Mouse (Mus musculus) megakaryocyte progenitor cell, adult 5-6 weeks (primary cell): ENCODE results near the gene Rps8. TPM values are rescaled to one million over a fixed set of nuclear protein-coding genes. Genes with fewer than 3 reads are reported as not detected.

Source experiments
- ATAC-seq: replicated peaks from 2 replicates; pipeline ENCODE4 v1.8.0; 2016; ENCODE audit warnings: mild to moderate bottlenecking, moderate TSS enrichment, inconsistent platforms; ENCODE audit not compliant: poor library complexity
- total RNA-seq, 2 experiments: library from RNA; stranded (forward) in 1 of 2; stranded (reverse) in 1 of 2; fragments of 157-497, 149-512 nt in 1 of 2; fragments of 200-1000 nt in 1 of 2; gene quantifications; 2 replicates each; pipeline versions ENCODE4 v1.2.3 to v1.2.4; 2015 to 2017

Gene Rps8
- total RNA-seq, 2 experiments from 2014 or later = 2,131 to 4,838 TPM

DNA sequence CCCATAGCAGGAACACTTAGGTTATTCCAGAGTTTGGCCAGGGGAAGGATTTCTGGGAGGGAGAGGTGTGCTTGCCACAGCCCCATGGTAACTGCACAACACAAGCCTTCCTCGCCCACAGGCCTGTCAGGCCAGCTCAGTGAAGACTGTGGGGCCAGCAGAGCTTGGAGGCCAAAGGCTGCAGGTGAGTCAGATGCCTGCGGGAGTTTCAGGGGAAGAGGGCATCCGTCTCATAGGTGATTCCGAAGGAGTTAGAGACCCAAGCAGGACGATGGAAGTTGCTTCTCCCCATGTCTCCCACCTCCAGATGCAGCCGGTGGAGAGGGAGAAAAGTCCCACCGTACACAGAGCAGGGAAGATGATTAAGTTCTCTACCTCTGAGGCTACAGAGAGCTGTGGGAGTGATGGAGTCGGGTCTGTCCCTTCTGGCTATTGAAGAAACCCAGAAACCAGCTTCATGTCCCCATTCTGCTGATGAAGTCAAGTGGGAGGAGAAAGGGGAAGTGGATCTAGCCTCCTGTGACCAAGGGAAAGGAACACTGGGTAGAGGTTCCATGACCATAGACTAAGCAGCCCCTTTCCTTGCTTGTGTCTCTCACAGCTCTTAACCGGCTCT is 29.3 kb downstream of the Rps8 start, which contains the start of gene Tctex1d4:
Gene Tctex1d4, plus strand, starts transcription at position 120 of the 616 bp plus-strand sequence.
- ATAC-seq = peak; percentile 29

DNA sequence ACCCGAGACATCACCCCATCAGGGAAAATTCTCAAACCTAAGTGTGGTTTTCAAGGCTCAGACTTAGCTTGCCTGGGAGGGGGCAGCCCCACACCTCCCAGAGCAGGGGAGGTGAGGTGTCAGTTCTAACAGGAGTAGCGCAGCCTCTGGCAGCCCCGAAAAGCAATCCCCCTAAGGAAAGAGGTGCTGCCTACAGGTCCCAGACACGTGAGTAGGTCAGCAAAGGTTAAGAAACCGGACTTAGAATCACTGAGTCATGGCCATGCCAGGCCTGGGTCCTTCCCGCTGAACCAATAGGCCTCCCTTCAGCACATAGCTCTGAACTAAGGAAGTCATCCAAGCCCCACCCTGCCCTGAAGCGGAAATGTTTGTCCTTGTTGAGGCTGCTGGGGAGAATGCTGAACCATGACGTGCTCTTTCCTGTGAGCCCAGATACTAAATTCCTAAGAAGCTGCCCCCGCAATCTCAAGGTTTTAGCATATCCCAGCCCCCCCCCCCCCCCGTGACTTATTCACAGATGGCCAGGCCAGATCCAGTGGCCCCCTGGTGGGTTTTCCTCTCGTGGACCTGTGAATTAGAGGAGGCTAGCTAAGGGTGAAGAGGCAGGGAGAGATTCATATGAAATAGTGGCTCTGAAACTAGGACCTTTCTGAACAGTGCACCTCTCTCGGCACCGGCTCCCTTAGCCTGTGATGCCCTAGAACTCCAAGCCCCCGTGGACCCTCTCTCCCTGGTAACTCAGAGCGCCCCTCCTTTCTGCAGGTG is 30.0 kb downstream of the Rps8 start:
- peak; percentile 64 for ATAC-seq

DNA sequence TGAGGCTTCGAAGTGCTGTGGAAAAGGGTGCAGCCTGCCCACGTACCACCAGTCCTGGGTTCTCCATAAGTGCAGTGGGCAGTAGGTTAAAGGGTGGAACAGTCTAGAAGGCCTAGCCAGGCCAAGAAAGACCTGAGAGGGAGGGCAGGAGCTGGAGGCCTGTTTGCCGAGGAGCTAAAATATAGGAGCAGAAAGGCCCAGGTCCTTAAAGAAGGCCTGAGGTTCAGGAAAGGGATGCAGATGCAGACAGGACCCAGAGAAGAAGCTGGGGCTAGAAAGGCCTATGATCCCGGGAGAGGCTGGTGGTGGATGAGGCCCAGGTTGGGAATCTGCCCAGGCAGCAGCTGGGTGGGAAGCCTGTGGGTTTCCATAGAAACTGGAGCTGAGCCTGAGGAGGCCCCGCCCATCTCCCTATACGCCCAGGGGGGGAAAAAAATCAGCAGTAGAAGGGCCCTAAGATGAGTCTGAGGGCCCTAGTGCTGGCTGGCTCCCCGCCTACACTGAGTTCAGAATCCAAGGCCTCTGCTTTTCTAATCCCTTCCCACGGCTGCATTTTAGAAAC is 30.6 kb downstream of the Rps8 start, which contains the start of gene Btbd19:
Gene Btbd19, minus strand, starts transcription at position 378 of the 562 bp plus-strand sequence.
- ATAC-seq = no peak

DNA sequence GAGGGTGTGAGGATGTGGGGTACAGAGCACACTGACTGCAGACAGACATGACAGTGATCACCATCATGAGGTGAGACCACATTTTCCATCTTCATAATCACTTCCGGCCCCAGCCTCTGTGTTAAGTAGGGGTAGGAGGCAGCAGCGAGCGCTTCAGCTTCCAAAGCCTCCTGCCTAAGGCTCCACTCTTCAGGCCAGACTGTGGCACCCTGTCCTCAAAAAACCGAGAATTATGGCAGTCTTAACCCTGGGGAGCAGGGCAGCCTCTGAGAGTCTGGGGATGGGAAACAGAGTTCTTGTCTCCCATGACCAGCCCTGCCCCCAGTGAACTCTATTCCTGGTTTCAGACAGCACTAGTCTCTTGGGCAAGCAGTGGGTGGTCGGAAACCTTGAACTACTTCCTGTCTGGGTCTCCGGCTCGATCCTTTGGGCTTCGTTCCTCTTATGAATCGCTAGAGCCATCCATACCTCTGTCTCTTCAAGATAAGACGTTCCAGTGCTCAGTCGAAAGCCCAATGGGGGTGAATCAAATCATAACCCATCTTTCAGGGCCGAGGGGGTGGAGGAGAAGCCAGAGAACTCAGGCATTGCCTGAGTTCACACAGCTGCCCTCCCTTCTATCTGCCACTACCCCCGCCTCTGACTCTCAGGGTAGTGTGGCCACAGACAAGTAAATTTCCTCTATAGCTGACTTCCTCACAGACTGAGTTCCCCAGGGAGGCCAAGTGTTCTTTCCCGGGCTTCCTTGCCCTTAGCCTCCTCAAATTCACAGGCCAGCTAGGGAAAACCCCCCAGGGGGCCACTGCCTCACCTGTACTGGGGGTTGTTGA is 31.3 kb downstream of the Rps8 start:
- ATAC-seq = peak; percentile 31

DNA sequence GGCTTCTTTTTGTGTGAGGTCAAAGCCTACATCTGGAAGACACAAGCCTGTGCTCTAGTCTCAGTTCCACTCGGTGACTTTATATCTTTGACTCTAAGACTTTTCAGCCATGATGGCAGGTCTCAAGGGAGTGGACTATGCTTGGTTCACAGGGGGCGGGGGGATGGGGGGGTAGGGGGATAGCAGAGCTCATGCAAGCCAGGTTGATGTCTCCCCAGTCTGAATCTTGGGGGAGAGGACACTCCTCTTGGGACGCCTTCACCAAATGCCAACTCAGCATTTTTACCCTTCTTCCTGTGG is 31.9 kb downstream of the Rps8 start:
- ATAC-seq = no peak

DNA sequence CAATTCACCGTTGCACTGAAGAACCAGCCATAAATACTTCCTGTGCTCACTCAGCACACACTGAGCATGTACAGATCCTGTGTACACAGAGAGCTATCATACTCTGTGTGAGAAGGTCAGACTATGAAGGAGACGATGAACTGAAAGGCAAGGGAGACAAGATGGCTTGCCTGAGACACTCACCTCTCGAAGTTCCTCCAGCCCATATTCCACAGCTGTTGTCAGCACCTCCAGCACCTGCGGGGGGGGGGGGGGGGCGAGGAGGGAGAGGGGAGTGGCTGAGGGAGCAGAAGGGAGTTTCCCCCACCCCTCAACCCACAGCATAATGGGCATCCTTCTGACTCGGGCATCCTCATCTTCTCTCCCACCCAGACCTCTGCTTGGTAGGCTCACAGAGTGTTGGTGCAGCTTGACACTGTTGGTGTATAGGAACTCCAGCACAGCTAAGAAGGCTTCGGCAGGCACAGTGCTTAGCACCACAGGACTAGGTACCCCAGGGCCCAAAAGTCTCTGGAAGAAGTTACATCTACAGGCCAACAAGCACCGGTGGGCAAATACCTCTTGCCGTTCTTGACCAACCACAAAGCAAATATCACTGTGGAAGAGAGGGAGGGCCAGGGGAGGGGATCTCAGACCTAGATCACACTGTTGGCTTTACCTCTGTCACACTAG is 32.4 kb downstream of the Rps8 start:
- ATAC-seq = no peak

DNA sequence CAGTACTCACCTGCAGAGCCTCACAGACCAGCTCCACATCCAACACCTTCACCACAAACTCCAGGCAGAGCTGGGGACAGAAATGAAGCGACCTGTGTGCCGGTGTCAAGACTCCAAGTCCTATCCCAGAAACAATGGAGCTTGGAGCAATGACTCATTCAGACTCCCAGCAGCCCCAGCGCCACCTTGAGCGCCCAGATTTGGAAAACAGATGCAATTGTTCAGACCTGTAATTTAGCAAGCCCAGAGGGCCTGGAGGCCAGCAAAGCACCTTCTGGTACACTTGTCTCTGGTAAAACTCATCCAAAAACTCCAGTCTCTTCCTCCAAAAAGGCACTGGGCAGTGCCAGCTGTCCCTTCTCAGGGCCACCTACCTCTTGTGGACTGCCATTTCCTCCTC is 33.8 kb downstream of the Rps8 start:
- no peak for ATAC-seq

DNA sequence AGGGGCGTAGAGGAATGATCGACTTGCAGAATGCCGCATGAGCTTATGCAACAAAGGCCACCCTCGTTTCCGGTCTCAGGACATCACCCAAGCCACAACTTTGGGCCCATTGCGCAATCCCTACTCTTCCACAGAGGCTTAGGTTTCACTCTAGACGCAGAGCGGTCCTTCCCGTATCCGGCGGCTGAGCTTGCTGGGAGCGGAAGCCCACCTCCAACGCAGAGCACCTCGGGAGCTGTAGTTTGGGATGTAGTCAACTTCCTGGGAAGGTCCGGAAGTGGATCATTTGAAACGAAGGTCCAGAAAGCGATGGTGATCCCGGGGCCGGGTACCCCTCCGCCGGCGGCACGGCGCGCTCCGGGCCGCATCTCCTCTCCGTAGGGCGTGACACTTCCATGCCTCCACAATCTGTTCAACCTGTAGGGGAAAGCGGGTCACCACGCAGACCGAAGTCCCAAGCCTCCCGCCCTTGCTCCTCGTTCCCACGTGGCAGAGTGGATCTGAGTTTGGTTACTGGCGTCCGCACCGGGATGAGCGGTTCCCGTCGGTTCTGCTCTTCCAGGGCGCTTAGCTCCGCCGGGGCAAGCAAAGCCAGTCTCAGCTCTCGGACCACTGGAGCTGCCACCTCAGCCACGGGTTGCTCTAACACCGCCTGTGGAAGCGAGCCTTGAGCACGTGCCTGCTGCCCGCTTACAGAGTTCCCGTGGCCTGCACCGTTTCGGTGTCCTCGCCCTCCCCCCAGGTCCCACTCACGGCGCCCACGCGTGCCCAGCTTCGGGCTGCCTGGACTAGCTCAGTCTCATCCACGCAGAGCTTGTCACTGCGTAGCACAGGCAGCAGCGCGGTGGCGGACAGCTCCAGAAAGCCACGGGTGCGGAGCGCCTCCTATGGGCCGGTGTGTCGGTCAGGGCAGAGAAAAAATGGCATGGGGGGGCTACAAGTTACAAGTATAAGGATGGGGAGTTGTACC is 35.3 kb downstream of the Rps8 start:
- ATAC-seq = peak; percentile 72

DNA sequence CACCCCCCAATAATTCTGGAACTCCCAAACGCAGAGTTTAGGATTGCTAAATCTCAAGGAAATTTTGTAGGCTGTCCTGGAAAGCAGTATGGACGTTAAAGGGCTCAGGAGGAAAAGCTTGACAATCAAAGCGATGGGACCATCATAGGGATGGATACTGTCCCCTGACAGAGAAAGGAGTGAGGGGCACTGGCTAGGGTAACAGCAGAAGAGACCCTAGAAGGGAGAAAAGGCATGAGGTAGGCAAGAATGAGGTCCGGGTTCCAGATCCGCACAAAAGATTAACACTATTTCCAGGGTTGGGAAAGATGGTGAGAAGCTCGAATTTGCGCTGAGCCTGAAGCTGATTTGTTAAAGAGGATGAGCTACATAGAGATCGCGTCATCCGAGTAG is 36.0 kb downstream of the Rps8 start:
- no peak for ATAC-seq

DNA sequence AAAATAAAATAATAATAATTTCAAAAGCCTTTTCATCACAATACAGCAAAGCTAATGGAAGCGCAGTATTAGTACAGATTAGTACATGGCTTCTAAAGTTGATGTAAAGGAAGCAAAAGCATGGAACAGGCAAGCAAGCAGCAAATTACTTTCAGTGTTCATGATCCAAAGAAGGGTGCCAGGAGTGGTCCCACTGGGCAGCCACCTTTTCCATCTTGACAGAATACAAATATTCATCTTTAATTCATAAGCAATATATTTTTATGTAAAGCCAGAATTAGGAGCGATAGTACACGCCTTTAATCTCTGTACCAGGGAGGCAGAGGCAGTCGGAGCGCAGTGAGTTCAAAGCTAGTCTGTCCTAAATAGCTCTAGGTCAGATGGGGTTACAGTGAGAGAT is 36.4 kb downstream of the Rps8 start:
- ATAC-seq = no peak

DNA sequence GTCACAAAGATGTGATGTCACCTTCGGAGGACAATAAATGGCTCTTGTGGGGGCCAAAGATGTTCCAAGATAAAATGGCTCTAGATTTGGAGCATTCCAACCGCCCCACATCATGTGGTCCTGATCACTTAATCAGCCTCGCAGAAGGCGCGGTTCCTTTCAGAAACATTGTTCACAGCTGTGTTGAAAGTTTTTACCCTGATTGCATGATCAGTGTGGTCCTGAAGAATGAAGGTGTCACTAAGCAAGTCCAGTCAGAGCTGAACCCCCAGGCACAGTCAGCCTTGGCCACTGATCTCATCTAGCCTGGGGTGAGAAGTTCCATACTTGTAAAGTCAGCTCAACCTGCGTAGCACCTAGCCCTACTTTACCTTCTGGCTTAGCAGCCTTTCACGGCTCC is 38.1 kb downstream of the Rps8 start:
- ATAC-seq = no peak

DNA sequence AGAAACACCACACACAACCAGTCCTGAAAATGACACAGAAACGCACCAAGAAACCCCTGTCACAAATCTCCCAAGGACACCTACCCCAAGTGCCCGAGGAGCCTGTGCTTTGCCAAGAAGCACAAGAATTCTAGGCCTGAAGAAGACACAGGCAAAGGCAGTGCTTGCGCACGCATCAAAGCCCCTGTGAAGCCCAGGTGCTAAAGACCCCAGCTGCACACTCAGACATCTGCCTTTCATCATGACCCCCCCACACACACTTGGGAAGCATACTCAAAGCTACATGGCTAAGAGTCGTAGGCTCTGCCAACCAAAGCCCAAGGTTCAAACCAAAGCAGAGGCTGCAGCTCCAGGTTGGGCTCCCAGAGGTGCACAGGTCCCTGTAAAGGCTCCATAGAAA is 40.5 kb downstream of the Rps8 start:
- no peak for ATAC-seq

DNA sequence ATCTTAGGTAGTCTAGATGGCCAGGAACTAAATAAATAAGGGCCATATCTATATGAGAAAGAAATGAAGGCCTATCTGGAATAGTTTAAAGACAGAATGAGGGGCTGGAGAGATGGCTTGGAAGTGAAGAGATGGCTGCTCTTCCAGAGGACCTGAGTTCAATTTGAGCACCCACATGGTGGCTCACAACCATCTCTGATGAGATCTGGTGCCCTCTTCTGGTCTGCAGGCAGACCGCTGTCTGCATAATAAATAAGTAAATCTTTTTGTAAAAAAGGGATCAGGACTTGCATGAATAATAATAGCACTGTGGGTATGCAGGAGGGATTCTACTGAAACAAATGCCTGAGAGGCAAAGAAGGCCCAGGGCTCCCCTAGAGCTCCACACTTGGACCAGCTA is 42.8 kb downstream of the Rps8 start:
- no peak for ATAC-seq

DNA sequence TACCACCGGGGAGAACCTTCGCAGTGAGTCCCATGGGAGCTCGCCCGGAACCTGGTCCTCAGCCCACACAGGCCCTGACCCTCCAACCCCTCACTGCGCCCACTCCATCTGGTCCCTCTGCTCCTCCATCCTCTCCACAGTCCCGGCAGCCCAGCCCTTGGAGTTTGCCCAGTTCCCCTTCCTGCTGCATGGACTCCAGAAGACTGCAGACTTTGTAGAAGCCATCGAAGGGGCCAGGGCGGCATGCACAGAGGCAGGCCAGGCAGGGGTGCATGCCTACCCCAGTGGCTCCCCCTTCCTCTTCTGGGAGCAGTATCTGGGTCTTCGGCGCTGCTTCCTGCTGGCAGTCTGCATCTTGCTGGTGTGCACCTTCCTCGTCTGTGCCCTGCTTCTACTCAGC is 45.1 kb downstream of the Rps8 start:
- ATAC-seq = no peak

DNA sequence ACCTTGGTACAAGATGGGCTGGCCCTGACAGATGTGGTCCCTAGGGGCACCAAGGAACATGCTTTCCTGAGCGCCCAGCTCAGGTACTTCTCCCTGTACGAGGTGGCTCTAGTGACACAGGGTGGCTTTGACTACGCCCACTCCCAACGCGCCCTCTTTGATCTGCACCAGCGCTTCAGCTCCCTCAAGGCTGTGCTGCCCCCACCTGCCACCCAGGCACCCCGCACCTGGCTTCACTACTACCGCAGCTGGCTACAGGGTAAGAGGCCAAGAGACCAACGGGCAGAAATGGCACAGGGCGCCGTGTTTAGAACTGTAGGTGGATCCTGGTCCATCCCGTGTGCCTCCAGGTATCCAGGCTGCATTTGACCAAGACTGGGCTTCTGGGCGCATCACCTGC is 45.8 kb downstream of the Rps8 start:
- no peak for ATAC-seq

DNA sequence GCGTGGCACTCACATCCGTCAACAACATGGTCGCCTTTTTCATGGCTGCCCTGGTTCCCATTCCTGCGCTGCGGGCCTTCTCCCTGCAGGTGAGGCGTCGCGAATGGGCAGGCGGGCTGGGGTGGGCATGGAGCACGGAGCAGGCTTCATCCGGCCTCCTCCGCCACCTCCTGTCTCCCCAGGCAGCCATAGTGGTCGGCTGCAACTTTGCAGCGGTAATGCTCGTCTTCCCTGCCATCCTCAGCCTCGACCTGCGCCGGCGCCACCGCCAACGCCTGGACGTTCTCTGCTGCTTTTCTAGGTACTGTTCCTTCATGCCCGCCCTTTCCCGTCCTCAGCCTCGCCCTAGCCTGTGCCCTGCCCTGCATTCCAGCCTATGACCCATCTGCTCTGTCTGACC is 46.7 kb downstream of the Rps8 start:
- ATAC-seq = no peak

DNA sequence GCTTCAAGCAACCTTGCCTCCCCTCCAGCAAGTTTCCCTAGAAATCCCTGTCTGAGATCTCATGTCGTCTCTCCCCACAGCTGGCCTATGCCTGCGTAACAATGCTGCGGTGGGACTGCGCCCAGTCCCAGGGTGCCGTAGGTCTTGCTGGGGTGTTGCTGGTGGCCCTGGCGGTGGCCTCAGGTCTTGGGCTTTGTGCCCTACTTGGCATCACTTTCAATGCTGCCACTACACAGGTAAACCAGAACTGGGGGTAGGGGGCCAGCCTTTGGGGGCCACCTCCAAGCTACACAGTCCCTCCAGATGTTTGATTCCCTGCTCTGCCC is 47.6 kb downstream of the Rps8 start:
- no peak for ATAC-seq

DNA sequence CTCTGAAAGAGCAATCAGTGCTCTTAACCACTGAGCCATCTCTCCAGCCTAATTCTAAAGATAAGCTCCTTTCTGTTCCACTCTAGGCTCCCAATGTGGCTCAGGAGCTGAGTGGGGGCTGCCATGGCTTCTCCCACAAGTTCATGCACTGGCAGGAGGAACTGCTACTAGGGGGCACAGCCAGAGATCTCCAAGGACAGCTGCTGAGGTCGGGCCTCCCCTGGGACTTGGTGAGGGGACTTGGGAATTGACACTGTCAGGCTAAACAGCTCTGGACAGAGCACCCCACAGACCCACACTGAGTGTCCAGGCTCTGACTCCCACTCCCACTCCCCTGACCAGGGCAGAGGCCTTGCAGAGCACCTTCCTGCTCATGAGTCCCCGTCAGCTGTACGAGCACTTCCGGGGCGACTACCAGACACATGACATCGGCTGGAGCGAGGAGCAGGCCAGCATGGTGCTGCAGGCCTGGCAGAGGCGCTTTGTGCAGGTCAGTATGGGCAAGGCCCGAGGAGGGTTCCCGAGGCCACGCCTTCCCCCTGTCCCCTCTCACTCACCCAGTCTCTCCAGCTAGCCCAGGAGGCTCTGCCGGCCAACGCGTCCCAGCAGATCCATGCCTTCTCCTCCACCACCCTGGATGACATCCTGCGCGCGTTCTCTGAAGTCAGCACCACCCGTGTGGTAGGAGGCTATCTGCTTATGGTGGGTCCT is 48.1 kb downstream of the Rps8 start:
- no peak for ATAC-seq

DNA sequence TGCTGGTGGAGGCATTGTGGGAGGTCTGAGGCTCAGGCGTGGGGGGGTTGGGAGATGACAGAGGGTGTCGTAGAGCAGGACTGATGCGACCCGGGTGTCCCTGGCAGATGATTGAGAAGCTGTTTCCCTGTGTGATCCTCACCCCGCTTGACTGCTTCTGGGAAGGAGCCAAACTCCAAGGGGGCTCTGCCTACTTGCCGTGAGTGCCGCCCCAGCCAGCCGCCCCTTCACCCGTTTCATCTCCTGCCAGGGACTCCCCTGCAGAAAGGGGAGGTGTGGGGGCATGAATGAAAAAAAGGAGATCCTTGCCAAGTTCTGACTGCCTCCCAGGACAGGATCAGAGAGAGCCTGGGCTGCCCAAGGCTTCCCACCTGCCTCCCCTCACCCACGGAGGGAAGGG is 50.9 kb downstream of the Rps8 start:
- no peak for ATAC-seq
